Comparison of ENCODE assay signal across 13 mouse cellular contexts in the genomic region with DNA sequence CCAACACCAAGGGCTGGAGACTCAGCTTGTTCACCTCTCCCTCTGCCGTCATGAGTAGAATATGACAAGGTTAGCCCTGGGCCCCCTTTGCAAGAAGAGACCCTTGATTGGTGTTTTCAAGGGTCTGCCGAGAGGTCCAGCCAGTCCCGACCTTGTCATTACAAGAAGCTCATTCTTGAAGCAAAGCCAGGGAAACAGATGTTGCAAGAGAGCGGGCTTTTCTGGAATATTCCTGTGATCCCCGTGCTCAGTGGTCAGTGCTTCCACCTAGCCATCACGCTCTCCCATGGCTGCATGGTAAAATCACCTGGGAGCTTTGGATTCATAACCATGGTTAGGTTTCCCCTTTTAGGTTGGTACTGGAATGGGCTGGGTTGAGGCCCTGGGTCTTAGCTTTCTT.
"Had no signal": no experiment of that assay in that cellular context is flagged by ENCODE, and none has a peak within 500 bp of the region (broad histone marks: within the 10 kb centered on the region; RNA-seq: fewer than 3 reads in every experiment).

No protein-coding gene starts in this region.

- H3K4me1 ChIP-seq: liver, embryonic 12.5 days; liver, embryonic 15.5 days had no signal

- H3K27ac ChIP-seq: kidney, embryonic 15.5 days; limb, embryonic 10.5 days; limb, embryonic 13.5 days; liver, embryonic 12.5 days; liver, embryonic 15.5 days had no signal

- H3K4me3 ChIP-seq: kidney, embryonic 15.5 days; limb, embryonic 10.5 days; limb, embryonic 13.5 days; liver, embryonic 12.5 days; liver, embryonic 15.5 days had no signal

- H3K9me3 ChIP-seq: kidney, embryonic 15.5 days; limb, embryonic 10.5 days; limb, embryonic 13.5 days; liver, embryonic 12.5 days; liver, embryonic 15.5 days had no signal

- H3K36me3 ChIP-seq: kidney, embryonic 15.5 days; liver, embryonic 12.5 days; liver, embryonic 15.5 days had no signal

- H3K27me3 ChIP-seq: kidney, embryonic 15.5 days; limb, embryonic 13.5 days; liver, embryonic 12.5 days; liver, embryonic 15.5 days had no signal

- DNase-seq: kidney, postnatal 10 days; layer of hippocampus, adult 9-11 months; lung, adult 2 months; lung, postnatal 14 days; lung, postnatal 4 days; midbrain, embryonic 14.5 days; thymus, adult 18-20 months; thymus, postnatal 36 days had no signal
